Mouse (Mus musculus): ENCODE data around the gene Zbed4. TPM values are rescaled to one million over a fixed set of nuclear protein-coding genes. Genes with fewer than 3 reads are reported as not detected.

The Zbed4 gene
- polyA plus RNA-seq, 1 experiment from 2014 or later = 26.4 TPM

DNA sequence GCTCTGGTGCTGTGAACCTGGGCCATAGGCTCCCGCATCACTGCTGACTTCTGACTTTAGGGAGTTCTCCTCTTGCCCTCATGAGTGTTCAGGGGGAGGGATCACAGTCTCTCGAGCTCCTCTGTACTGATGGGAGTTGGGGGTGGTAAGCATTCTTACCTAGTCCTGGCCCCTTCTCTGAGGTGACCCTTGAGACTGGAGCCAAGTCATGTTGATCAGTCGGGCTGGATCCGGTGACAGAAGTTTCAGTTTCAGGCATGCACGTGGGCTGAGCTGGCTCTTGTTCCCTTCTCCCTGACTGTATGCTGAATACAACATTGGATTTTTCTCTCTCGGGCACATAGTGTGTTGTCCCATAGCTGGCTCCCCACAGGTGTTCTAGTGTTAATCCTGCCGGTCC, 69.9 kb downstream of the Zbed4 start:
- H3K9me3 ChIP-seq (ENCODE audit: control insufficient read depth, low read length) = no peaks in the 10 kb centered on the region
- H3K9ac ChIP-seq (ENCODE audit: low read depth, low read length) = no peak overlapping the region
- 90% methylated on average over 7 of the region's 7 CpGs for WGBS
- no peak overlapping the region for H3K27ac ChIP-seq (ENCODE audit: low read depth, low read length)
- no peak overlapping the region for H3K4me2 ChIP-seq
- no peak overlapping the region; the same call in 1 of the 2 replicates for H3K4me3 ChIP-seq (ENCODE audit: low read depth, low read length)
- H3K4me1 ChIP-seq (replicated peaks; ENCODE audit: control insufficient read depth, insufficient read depth, low read length) = no peaks in the 10 kb centered on the region
- H3K27me3 ChIP-seq (replicated peaks; ENCODE audit: control insufficient read depth, insufficient read depth, low read length) = no peaks in the 10 kb centered on the region
- ATAC-seq (replicated peaks; ENCODE audit: low FRiP score) (no peak), DNase-seq (ENCODE audit: low spot score) (no peak)
- H3K36me3 ChIP-seq (ENCODE audit: control insufficient read depth, insufficient read depth, low read length) = peaks cover 26% of the 10 kb centered on the region

GRCm38 (mm10) chr15:88822513-88822912, 71.1 kb downstream of the Zbed4 start:
- Histone ChIP-seq H3K4me3 (ENCODE audit: low read depth, low read length) (no peak overlapping the region), H3K27me3 (replicated peaks; ENCODE audit: control insufficient read depth, insufficient read depth, low read length) (no peaks in the 10 kb centered on the region), H3K4me2 (no peak overlapping the region), H3K36me3 (ENCODE audit: control insufficient read depth, insufficient read depth, low read length) (peaks cover 26% of the 10 kb centered on the region), H3K9ac (ENCODE audit: low read depth, low read length) (no peak overlapping the region), H3K9me3 (ENCODE audit: control insufficient read depth, low read length) (no peaks in the 10 kb centered on the region), H3K27ac (ENCODE audit: low read depth, low read length) (no peak overlapping the region), H3K4me1 (replicated peaks; ENCODE audit: control insufficient read depth, insufficient read depth, low read length) (no peaks in the 10 kb centered on the region)
- no peak for DNase-seq (ENCODE audit: low spot score)
- 88% methylated on average over 7 of the region's 7 CpGs for WGBS
- no peak for ATAC-seq (replicated peaks; ENCODE audit: low FRiP score)

DNA sequence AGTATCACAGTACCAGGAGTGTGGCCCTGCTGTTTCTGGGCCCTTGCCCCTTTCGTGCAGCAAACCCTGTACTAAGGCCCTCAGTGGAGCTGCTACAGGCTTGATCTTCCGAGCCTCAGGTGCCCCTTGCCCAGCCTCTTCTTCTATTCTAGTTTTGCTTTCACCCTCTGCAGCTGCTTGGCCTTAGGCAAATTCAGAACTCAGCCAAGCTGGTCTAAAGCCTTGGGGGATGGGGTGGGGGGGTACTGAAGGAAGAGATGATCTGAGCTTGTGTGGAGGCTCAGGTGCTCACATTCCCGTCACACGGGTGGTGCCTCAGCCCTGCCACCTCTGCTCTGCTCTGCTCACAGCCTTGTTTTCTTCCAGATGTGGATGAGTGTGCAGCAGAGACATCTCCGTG, 71.9 kb downstream of the Zbed4 start:
- Histone ChIP-seq H3K9ac (ENCODE audit: low read depth, low read length) (no peak overlapping the region), H3K4me3 (ENCODE audit: low read depth, low read length) (no peak overlapping the region), H3K9me3 (ENCODE audit: control insufficient read depth, low read length) (no peaks in the 10 kb centered on the region), H3K36me3 (ENCODE audit: control insufficient read depth, insufficient read depth, low read length) (peaks cover 26% of the 10 kb centered on the region), H3K4me1 (replicated peaks; ENCODE audit: control insufficient read depth, insufficient read depth, low read length) (no peaks in the 10 kb centered on the region), H3K27me3 (replicated peaks; ENCODE audit: control insufficient read depth, insufficient read depth, low read length) (no peaks in the 10 kb centered on the region), H3K27ac (ENCODE audit: low read depth, low read length) (no peak overlapping the region), H3K4me2 (no peak overlapping the region)
- ATAC-seq (replicated peaks; ENCODE audit: low FRiP score) = no peak
- no peak for DNase-seq (ENCODE audit: low spot score)
- 86% methylated on average over 5 of the region's 5 CpGs for WGBS

DNA sequence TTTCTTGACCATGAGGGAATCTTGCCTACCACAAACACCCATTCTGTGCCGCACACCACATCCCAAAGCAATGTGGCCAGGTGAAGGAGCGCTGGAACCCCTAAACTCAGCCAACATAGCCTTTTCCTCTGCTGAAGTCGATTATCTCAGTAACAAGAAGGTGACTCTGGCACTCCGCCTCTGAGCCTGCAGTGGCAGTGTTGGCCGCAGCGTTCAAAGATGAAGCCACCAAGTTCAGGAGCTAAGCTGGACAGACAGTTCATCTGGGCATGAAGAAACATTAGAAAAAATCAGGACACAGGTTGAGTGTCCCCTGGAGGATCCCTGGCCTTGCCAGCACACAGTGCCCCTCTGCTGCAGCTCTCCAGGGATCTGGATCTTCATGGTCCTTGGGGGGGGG, 76.0 kb downstream of the Zbed4 start:
- DNase-seq (ENCODE audit: low spot score) (no peak), ATAC-seq (replicated peaks; ENCODE audit: low FRiP score) (no peak)
- H3K9me3 ChIP-seq (ENCODE audit: control insufficient read depth, low read length) = no peaks in the 10 kb centered on the region
- H3K4me3 ChIP-seq (ENCODE audit: low read depth, low read length) = no peak overlapping the region
- H3K36me3 ChIP-seq (ENCODE audit: control insufficient read depth, insufficient read depth, low read length) = peaks cover 26% of the 10 kb centered on the region
- no peaks in the 10 kb centered on the region for H3K27me3 ChIP-seq (replicated peaks; ENCODE audit: control insufficient read depth, insufficient read depth, low read length)
- H3K9ac ChIP-seq (ENCODE audit: low read depth, low read length) = no peak overlapping the region
- no peak overlapping the region for H3K4me2 ChIP-seq
- H3K4me1 ChIP-seq (replicated peaks; ENCODE audit: control insufficient read depth, insufficient read depth, low read length) = no peaks in the 10 kb centered on the region
- no peak overlapping the region for H3K27ac ChIP-seq (ENCODE audit: low read depth, low read length)
- 90% methylated on average over 6 of the region's 6 CpGs for WGBS

GRCm38 (mm10) chr15:88827991-88828799, 76.7 kb downstream of the Zbed4 start:
- 31% methylated on average over 9 of the region's 9 CpGs for WGBS
- no peaks in the 10 kb centered on the region for H3K9me3 ChIP-seq (ENCODE audit: control insufficient read depth, low read length)
- no peak overlapping the region for H3K27ac ChIP-seq (ENCODE audit: low read depth, low read length)
- peaks cover 22% of the 10 kb centered on the region for H3K36me3 ChIP-seq (ENCODE audit: control insufficient read depth, insufficient read depth, low read length)
- ATAC-seq (replicated peaks; ENCODE audit: low FRiP score) (peak; percentile 65), DNase-seq (ENCODE audit: low spot score) (peak; percentile 74)
- no peak overlapping the region for H3K4me2 ChIP-seq
- no peaks in the 10 kb centered on the region; the same call in none of the 2 replicates for H3K4me1 ChIP-seq (replicated peaks; ENCODE audit: control insufficient read depth, insufficient read depth, low read length)
- H3K27me3 ChIP-seq (replicated peaks; ENCODE audit: control insufficient read depth, insufficient read depth, low read length) = no peaks in the 10 kb centered on the region
- no peak overlapping the region for H3K4me3 ChIP-seq (ENCODE audit: low read depth, low read length)
- no peak overlapping the region for H3K9ac ChIP-seq (ENCODE audit: low read depth, low read length)

DNA sequence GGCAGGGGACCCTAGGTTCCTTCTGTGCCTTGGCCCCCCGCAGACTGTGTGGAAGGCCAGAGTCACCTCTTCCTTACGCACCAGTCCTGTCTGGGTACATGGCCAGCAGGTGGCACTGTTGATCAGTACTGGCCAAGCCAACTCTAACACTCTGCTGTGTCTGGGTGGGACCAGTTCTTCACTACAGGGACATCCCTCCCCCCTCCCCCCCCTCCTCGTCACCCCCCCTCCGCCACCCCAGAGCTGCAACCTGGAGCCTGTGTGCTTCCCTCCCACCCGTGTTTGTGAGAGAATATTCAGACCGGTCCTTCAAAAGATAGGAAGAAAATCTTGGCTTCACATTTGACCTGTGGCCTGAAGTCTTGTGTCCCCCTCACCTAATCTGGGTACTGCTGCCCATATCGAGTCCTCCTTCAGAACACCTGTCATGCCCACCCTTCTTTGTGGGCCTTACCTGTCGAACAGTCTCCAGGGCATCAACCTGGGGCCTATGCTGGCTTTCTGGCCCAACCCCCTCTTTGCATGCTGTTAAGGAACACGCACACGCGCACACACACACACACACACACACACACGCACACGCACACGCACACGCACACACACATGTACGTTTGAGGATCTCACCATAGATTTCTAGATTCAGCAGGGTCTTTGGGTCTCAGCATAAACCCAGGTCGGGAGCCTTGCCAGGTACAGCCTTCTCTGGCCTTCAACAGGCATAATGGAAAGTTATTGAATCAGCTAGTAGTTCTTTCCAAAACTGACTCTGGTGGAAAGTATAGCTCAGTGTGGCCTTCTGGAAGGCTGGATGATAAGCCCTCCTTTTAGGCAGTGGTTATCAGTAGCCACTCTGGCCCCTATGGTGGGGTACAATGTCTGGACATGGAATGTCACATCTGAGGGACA, 77.6 kb downstream of the Zbed4 start:
- no peaks in the 10 kb centered on the region; the same call in none of the 2 replicates for H3K4me1 ChIP-seq (replicated peaks; ENCODE audit: control insufficient read depth, insufficient read depth, low read length)
- WGBS = 52% methylated on average over 17 of the region's 17 CpGs
- peak; percentile 81 for DNase-seq (ENCODE audit: low spot score)

GRCm38 (mm10) chr15:88829791-88830440, 78.5 kb downstream of the Zbed4 start:
- Histone ChIP-seq H3K9ac (ENCODE audit: low read depth, low read length) (no peak overlapping the region), H3K27me3 (replicated peaks; ENCODE audit: control insufficient read depth, insufficient read depth, low read length) (no peaks in the 10 kb centered on the region), H3K9me3 (ENCODE audit: control insufficient read depth, low read length) (no peaks in the 10 kb centered on the region), H3K36me3 (ENCODE audit: control insufficient read depth, insufficient read depth, low read length) (peaks cover 11% of the 10 kb centered on the region), H3K27ac (ENCODE audit: low read depth, low read length) (no peak overlapping the region), H3K4me3 (ENCODE audit: low read depth, low read length) (no peak overlapping the region), H3K4me2 (no peak overlapping the region), H3K4me1 (replicated peaks; ENCODE audit: control insufficient read depth, insufficient read depth, low read length) (no peaks in the 10 kb centered on the region; the same call in none of the 2 replicates)
- DNase-seq (ENCODE audit: low spot score) (no peak), ATAC-seq (replicated peaks; ENCODE audit: low FRiP score) (no peak)
- 69% methylated on average over 6 of the region's 6 CpGs for WGBS

More for the DNA sequence above, 77.6 kb downstream of the Zbed4 start:
- Histone ChIP-seq H3K4me2 (no peak overlapping the region), H3K9ac (ENCODE audit: low read depth, low read length) (no peak overlapping the region), H3K9me3 (ENCODE audit: control insufficient read depth, low read length) (no peaks in the 10 kb centered on the region), H3K27ac (ENCODE audit: low read depth, low read length) (no peak overlapping the region), H3K36me3 (ENCODE audit: control insufficient read depth, insufficient read depth, low read length) (peaks cover 16% of the 10 kb centered on the region), H3K4me3 (ENCODE audit: low read depth, low read length) (no peak overlapping the region), H3K27me3 (replicated peaks; ENCODE audit: control insufficient read depth, insufficient read depth, low read length) (no peaks in the 10 kb centered on the region)
- peak; percentile 78 for ATAC-seq (replicated peaks; ENCODE audit: low FRiP score)

GRCm38 (mm10) chr15:88830696-88831095, 79.2 kb downstream of the Zbed4 start:
- Histone ChIP-seq H3K4me1 (replicated peaks; ENCODE audit: control insufficient read depth, insufficient read depth, low read length) (no peaks in the 10 kb centered on the region; the same call in none of the 2 replicates), H3K4me2 (no peak overlapping the region), H3K4me3 (ENCODE audit: low read depth, low read length) (no peak overlapping the region), H3K27me3 (replicated peaks; ENCODE audit: control insufficient read depth, insufficient read depth, low read length) (no peaks in the 10 kb centered on the region), H3K27ac (ENCODE audit: low read depth, low read length) (no peak overlapping the region), H3K9ac (ENCODE audit: low read depth, low read length) (no peak overlapping the region), H3K9me3 (ENCODE audit: control insufficient read depth, low read length) (no peaks in the 10 kb centered on the region), H3K36me3 (ENCODE audit: control insufficient read depth, insufficient read depth, low read length) (peaks cover 4% of the 10 kb centered on the region; the same call in 1 of the 2 replicates)
- WGBS = 70% methylated on average over 5 of the region's 5 CpGs
- DNase-seq (ENCODE audit: low spot score) (no peak), ATAC-seq (replicated peaks; ENCODE audit: low FRiP score) (no peak)

All from liver, embryonic 11.5 days (tissue).